Mouse (Mus musculus): ENCODE results near the gene Hist4h4.

Gene Hist4h4

GRCm38 (mm10) chr6:136803739-136804633 lies at the start of gene Hist4h4:
Hist4h4 (minus strand) TSS chr6:136804415.
- peak; percentile 86 to 90 for DNase-seq (ENCODE audit: low spot score in 2 of 2)

- no peak for DNase-seq (ENCODE audit: low spot score in 2 of 2)
These were observed 48.5 kb upstream of the Hist4h4 start for GRCm38 (mm10) chr6:136852762-136853161.

- DNase-seq (ENCODE audit: low spot score in 2 of 2), result no peak
These were observed 48.1 kb upstream of the Hist4h4 start for GRCm38 (mm10) chr6:136852348-136852747.

- DNase-seq (ENCODE audit: low spot score in 2 of 2), result no peak
These were observed 46.1 kb upstream of the Hist4h4 start for GRCm38 (mm10) chr6:136850267-136850666.

- DNase-seq (ENCODE audit: low spot score in 2 of 2), result no peak
These were observed 44.8 kb upstream of the Hist4h4 start for GRCm38 (mm10) chr6:136848971-136849370.

GRCm38 (mm10) chr6:136848399-136848798 lies 44.2 kb upstream of the Hist4h4 start:
- DNase-seq (ENCODE audit: low spot score in 2 of 2), result no peak

GRCm38 (mm10) chr6:136847790-136848189 lies 43.6 kb upstream of the Hist4h4 start:
- peak; percentile 54 to 61 for DNase-seq (ENCODE audit: low spot score in 2 of 2)

GRCm38 (mm10) chr6:136847267-136847666 lies 43.1 kb upstream of the Hist4h4 start:
- no peak for DNase-seq (ENCODE audit: low spot score in 2 of 2)

GRCm38 (mm10) chr6:136845706-136846480 lies 41.7 kb upstream of the Hist4h4 start:
- DNase-seq (ENCODE audit: low spot score in 2 of 2), result no peak

- DNase-seq (ENCODE audit: low spot score in 2 of 2), result no peak
These were observed 40.7 kb upstream of the Hist4h4 start for GRCm38 (mm10) chr6:136844903-136845302.

GRCm38 (mm10) chr6:136837323-136837722 lies 33.1 kb upstream of the Hist4h4 start:
- DNase-seq (ENCODE audit: low spot score in 2 of 2), result no peak

GRCm38 (mm10) chr6:136835352-136835751 lies 31.1 kb upstream of the Hist4h4 start, which contains the start of gene Smco3:
Smco3 (minus strand) TSS chr6:136835452.
- no peak for DNase-seq (ENCODE audit: low spot score in 2 of 2)

GRCm38 (mm10) chr6:136831712-136832111 lies 27.5 kb upstream of the Hist4h4 start:
- DNase-seq (ENCODE audit: low spot score in 2 of 2), result peak in 1 of 2 experiments; percentile 17

GRCm38 (mm10) chr6:136828681-136829080 lies 24.5 kb upstream of the Hist4h4 start:
- no peak for DNase-seq (ENCODE audit: low spot score in 2 of 2)

GRCm38 (mm10) chr6:136827881-136828561 lies 23.8 kb upstream of the Hist4h4 start, which contains the start of gene Wbp11:
Wbp11 (minus strand) TSS chr6:136828233.
- peak; percentile 96 for DNase-seq (ENCODE audit: low spot score in 2 of 2)

- no peak for DNase-seq (ENCODE audit: low spot score in 2 of 2)
These were observed 23.3 kb upstream of the Hist4h4 start, which contains the start of gene BC049715 for GRCm38 (mm10) chr6:136827516-136827880. BC049715 (plus strand) TSS chr6:136827626.

- no peak for DNase-seq (ENCODE audit: low spot score in 2 of 2)
These were observed 22.9 kb upstream of the Hist4h4 start for GRCm38 (mm10) chr6:136827116-136827515.

- no peak for DNase-seq (ENCODE audit: low spot score in 2 of 2)
These were observed 20.8 kb upstream of the Hist4h4 start for GRCm38 (mm10) chr6:136824987-136825386.

GRCm38 (mm10) chr6:136821086-136821485 lies 16.9 kb upstream of the Hist4h4 start:
- no peak for DNase-seq (ENCODE audit: low spot score in 2 of 2)

- DNase-seq (ENCODE audit: low spot score in 2 of 2), result no peak
These were observed 16.2 kb upstream of the Hist4h4 start for GRCm38 (mm10) chr6:136820381-136820780.

- no peak for DNase-seq (ENCODE audit: low spot score in 2 of 2)
These were observed 13.3 kb upstream of the Hist4h4 start for GRCm38 (mm10) chr6:136817549-136817948.

GRCm38 (mm10) chr6:136816826-136817225 lies 12.6 kb upstream of the Hist4h4 start:
- DNase-seq (ENCODE audit: low spot score in 2 of 2), result no peak

All from natural killer cell, adult 2 months (primary cell).